Mouse (Mus musculus) layer of hippocampus, adult 8-10 months (tissue): ENCODE measurements around the gene Cmtr1. TPM values are rescaled to one million over a fixed set of nuclear protein-coding genes. Genes with fewer than 3 reads are reported as not detected.
A peak's percentile ranks its signal among the peaks of the same experiment; 100 is the strongest.
"Not testable (repeated sequence)": the region's sequence is repeated elsewhere in the genome, so short reads cannot be mapped to it uniquely, and the experiment has no call there.

ENCODE experiments used
- DNase-seq, 2 experiments: peaks; one replicate each; pipeline ENCODE4 v3.0.0; 2022; ENCODE audit warnings: low spot score in 2 of 2
- total RNA-seq, 4 experiments: library from RNA; stranded (reverse); gene quantifications; 2 replicates each; pipeline ENCODE4 v1.2.4; 2022

Gene Cmtr1
- total RNA-seq, 4 experiments from 2014 or later, result 108 to 142 (median 130) TPM

DNA sequence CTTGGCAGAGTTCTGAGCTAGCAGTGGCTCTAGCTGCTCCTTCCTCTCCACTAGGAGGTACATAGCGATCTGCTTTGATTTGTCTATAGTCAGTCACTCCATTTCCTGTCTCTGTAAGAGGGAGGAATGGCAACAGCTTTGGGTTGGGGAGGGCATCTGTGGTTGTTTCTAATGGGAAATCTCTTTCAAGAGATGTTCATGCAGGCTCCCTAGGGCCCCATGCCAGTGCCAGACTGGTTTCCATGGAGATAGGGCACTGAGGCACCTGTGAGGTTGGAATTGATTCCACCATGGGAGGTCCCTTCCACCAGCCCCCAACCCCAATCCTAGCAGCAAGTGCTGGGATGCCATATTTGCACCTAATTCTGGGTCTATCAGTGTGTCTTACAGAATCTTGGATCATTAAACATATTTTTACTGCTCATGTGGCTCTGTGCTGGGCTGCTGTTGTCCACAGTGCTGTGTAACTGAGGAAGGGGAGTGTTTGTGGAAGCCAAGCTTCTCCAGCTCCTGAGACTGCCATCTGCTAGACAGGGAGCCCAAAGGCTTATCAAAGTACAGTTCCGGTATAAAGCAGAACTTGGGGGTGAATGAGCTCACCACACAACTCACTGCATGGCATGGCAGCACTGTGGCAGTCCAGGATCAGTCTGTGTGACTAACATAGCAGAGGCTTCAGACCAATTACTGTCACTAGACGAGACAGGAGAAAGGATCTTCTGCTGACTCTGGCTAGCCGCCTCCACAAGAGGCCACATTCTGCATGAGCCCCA lies 42.7 kb downstream of the Cmtr1 start:
- peak; percentile 69 to 70 for DNase-seq

DNA sequence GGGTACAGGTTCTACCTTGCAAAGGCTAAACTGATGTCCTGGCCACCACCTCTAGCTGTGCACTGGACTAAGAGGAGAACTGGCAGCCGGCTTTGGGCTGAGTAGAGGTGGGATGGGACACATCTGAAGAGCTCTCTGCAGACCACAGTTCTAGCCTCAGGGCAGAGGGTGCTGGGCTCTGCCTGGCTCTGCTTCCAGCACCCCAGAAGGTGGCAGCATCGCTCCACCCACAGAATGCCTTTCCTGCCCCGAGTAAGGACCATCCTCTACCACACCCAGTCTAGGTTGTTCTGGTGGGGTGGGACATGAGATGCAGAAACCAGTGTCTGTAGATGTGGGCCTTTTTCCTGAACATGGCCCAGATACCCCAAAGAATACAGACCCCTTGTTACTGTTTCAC lies 44.4 kb downstream of the Cmtr1 start:
- peak in 1 of 2 experiments; percentile 55 for DNase-seq

DNA sequence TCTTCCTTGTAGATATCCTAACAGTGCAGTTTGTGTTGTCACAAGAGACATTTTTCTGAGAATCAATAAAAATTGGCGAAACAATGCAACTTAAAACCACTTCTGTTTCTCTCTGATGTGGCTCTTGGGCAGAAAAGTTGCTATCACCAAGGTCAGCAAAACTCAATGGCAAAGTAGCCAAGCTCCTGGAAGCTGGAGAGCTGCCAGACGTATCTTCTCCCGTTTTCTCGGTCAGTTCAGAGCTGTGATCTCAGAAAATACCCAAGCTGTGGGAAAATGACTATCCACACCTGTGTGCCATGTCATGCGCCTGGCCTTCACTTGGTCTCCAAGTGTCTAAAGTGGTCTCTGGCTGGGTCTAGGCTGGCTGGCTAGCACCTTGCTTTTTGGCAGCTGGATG lies 45.5 kb downstream of the Cmtr1 start:
- no peak for DNase-seq

GRCm38 (mm10) chr17:29706981-29707545 lies 46.7 kb downstream of the Cmtr1 start:
- no peak for DNase-seq

DNA sequence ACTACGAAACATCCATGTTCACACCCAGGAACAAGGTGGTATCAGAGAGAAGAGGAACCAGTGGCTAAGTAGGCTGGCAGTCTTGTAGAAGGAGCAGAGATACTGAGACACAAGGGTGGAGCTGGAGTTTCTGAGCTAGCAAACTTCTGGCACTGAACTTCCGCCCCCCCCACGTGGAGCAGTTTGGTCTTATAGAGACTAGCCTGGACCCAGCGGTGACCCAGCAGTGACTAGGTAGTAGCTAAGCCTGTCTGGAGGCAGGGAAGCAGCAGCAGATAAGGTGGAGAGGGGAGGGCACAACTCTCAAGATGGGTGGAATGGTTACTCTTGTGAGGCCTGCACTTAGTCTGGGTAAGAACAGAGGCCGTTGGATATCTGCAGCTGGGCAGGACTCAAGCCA lies 48.4 kb downstream of the Cmtr1 start:
- no peak for DNase-seq

DNA sequence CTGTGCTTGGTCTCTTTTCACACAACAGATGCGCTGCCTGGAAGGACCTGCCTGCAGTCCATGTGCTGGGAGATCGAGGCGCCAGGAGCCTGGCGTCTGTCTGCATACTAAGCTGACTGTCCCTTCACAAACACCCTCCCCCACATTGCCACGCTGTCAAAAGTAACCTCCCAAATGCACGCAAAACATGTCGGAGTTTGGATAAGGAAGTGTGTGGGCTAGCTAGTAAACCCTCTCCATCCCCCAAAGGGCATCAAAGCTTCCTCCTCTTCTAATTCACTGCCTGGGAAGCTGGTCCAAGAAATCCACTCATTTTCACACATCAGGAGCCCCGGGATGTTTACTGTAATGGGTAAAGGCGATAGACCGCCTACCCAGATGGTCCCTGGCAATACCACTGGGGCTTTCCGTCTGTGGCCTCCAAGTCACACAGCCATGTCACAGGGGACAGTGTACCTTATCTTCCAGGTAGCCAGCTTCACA lies 50.2 kb downstream of the Cmtr1 start:
- DNase-seq, result peak in 1 of 2 experiments; percentile 45

DNA sequence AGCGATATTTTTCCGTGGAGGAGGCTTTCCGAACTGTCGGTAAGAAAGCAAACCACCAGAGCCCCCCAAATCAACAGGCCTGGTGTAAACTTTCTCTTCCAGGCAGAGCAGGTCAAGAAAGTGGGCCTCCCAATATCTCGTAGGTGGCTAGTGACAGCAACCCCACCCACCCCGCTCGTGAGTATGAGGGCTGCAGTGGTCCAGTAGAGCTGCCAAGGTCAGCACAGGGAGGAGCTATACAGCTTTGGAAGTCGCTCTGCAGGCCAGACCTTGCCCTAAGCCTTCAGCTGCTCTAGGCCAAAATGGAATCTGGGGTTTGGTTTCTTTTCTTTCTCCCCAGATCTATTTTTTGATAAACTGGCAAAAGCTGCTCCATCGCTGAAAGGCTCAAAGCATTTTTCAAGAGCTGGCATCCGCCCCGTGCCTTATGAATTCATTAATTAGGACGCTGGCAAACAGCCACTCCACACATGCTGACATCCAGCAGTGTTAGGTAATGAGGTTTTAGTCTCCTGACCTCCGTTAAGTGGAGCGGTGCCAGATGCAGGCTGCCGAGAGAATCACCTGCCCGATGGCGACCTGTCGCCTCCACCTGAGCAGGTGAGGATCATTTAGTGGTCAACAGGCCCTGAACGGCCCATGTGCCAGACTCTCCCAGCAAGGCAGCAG lies 50.8 kb downstream of the Cmtr1 start:
- DNase-seq, result peak in 1 of 2 experiments; percentile 68

GRCm38 (mm10) chr17:29711745-29712431 lies 51.5 kb downstream of the Cmtr1 start:
- DNase-seq, result no peak

- no peak for DNase-seq
These were observed 52.2 kb downstream of the Cmtr1 start for GRCm38 (mm10) chr17:29712565-29712964.

GRCm38 (mm10) chr17:29713734-29714133 lies 53.3 kb downstream of the Cmtr1 start:
- DNase-seq, result not testable (repeated sequence)

DNA sequence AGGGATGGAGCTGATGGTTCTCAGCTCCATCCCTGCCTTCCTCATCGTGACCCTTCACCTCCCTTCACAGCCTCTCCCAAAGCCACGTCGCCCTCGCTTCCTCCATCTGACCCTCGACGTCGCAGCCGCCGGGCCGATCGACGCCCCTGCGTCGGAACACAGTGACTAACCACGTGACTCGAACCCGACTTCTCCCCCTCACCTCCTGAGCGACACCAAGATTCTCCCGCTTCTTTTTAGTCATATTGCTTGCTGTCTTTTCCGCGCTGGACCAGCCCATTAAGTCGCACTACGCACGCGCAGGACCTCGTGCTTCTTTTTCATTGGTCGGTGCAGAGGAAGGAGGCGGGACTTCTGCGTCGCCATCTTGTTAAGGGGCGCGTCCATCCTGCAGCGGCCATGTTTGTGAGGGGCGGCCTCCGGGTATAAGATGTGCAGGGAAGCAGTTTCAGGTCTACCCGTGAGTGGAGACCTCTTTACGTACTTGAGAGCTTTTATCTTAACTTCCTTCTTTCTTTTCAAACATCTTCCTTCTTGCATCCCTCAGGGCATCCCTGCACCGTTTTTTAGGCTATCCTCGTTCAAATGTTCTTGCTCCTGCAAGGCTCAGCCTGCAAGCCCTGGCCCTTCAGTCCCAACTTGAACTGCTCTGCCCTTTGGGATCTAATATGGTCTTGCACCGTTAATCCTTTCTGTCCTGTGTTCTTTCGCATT lies 56.5 kb downstream of the Cmtr1 start, which contains the start of gene Ccdc167:
Ccdc167 (minus strand) TSS at position 313 of the 714 bp plus-strand sequence.
- DNase-seq, result peak; percentile 96 to 98

DNA sequence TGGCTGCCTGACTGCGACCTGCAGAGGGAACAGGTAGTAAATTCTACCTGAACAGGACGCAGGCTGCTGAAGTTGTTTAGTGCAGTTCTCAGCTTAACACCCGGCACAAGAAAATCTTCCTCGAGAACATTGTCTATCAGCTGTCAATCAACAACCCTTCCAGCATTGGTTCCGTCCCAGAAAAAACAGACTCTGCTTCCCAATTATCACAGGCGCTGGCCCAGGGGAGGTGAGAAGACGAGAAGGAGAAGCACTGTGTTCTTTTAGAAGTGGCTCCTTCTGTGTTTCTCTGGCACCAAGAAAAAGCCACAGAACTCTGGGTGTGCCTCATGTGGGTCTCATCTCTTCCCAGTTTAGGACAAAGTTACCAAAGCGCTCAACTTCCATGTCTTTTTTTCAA lies 58.3 kb downstream of the Cmtr1 start:
- DNase-seq, result no peak

- no peak for DNase-seq
These were observed 59.5 kb downstream of the Cmtr1 start for GRCm38 (mm10) chr17:29719628-29720575.

DNA sequence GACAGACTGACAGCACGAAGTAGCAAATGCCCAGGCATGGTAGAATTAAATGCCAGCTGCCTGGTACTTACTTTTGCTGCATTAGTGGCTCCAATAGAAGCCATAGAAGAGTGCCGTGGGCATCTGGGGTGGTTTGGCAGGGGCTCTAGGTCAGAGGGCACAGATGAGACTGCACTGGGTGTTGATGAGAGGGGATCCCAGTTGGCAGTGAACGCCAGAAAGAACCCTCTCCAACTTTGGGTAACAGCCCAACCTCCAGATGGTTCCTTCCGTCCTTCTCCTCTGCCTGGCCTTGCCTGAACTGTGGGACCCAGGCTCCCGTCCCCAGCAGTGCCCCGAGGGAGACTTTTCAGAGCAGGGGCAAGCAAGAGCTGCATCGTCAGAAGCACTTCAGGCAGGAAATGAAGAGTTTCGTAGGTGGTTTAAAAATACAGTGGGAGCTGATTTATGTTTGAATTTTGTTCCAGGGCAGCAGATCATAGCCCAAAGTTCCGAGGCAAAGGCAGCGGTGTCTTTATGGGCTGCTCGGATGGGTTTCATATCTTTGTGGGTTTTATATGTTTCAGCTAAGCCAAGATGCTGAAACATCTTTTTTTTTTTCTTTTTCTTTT lies 60.5 kb downstream of the Cmtr1 start:
- DNase-seq, result no peak

DNA sequence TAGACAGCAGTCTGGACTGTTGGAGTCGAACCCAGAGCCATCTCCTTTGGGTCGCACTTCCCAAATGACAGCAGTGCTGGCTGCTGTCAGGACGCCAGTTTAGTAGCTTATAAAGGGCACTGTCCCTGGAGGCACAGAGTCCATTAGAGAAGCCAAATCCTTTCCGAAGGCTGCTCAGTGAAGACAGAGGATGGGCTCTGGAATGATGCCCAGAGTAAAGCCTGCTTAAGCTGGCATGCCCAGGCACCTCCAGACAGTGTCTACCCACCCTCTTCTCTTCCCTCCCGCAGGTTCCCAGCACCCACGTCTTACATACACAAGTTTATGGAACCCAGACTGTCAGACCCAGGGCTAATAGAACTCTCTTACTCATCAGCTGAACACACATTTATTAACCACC lies 64.2 kb downstream of the Cmtr1 start:
- no peak for DNase-seq

- no peak for DNase-seq
These were observed 64.7 kb downstream of the Cmtr1 start for GRCm38 (mm10) chr17:29725027-29725620.

DNA sequence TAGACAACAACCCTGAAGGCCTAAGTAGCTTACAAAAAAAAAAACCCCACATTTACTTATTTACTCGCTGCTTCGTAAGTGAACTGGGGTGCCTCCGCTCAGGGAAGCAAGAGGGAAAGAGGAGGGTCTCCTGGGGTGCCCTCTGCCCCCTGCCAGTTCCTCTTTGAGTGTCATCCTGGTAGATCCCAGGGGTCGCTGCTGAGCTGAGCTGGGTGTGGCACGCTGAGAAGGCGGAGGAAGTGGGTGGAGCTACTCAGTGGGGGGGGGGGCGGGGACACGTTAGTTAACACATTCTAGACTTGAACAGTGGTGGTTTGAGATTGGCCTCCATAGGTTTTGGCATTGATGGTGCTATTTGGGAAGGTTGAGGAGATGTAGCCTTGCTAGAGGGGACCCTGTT lies 67.7 kb downstream of the Cmtr1 start:
- DNase-seq, result no peak

- DNase-seq, result no peak
These were observed 70.3 kb downstream of the Cmtr1 start for GRCm38 (mm10) chr17:29730510-29731265.
